ENCODE assay signal across 7 mouse cellular contexts in genomic region chr5:32139516-32140037, GRCm38 (mm10). TPM values are rescaled to one million over a fixed set of nuclear protein-coding genes. Genes with fewer than 3 reads are reported as not detected.
DNase-seq lines count a peak whose midpoint lies in the region; ATAC-seq and TF ChIP-seq lines count a peak whose summit lies in the region.

No protein-coding gene starts in this region.

- ATAC-seq in embryonic facial prominence, embryonic 12.5 days (ENCODE audit: insufficient number of reproducible peaks, insufficient read depth, low FRiP score, low TSS enrichment), result no peak
- ATAC-seq in liver, embryonic 16.5 days (ENCODE audit: low read depth), result no peak
- ATAC-seq in stomach, embryonic 15.5 days (ENCODE audit: insufficient read depth, low FRiP score, low read depth), result no peak

- no peak for TF ChIP-seq POLR2A in spleen, adult 2 months (IDR thresholded peaks at IDR 0.05; ENCODE audit: low read depth, low read length)

- H3K9me3 ChIP-seq in embryonic facial prominence, embryonic 12.5 days, result no peaks in the 10 kb centered on the region
- no peaks in the 10 kb centered on the region for H3K9me3 ChIP-seq in liver, embryonic 16.5 days (replicated peaks; ENCODE audit: control insufficient read depth, low read length)
- no peaks in the 10 kb centered on the region for H3K9me3 ChIP-seq in stomach, embryonic 15.5 days

- H3K27ac ChIP-seq in spleen, adult 2 months (ENCODE audit: insufficient read depth, low read length), result peak overlapping the region; percentile 62
- H3K27ac ChIP-seq in embryonic facial prominence, embryonic 12.5 days, result no peak overlapping the region
- H3K27ac ChIP-seq in liver, embryonic 16.5 days (ENCODE audit: low read length), result no peak overlapping the region; the same call in 1 of the 2 replicates
- peak overlapping the region; percentile 100 for H3K27ac ChIP-seq in stomach, embryonic 15.5 days

- H3K36me3 ChIP-seq in spleen, adult 2 months (ENCODE audit: control insufficient read depth, insufficient read depth, low read length), result no peaks in the 10 kb centered on the region
- no peaks in the 10 kb centered on the region for H3K36me3 ChIP-seq in embryonic facial prominence, embryonic 12.5 days
- H3K36me3 ChIP-seq in liver, embryonic 16.5 days (ENCODE audit: control insufficient read depth, insufficient read depth), result no peaks in the 10 kb centered on the region
- no peaks in the 10 kb centered on the region; the same call in 1 of the 2 replicates for H3K36me3 ChIP-seq in stomach, embryonic 15.5 days

- H3K9ac ChIP-seq in embryonic facial prominence, embryonic 12.5 days, result no peak overlapping the region
- H3K9ac ChIP-seq in liver, embryonic 16.5 days (ENCODE audit: low read depth, low read length), result no peak overlapping the region
- H3K9ac ChIP-seq in stomach, embryonic 15.5 days, result no peak overlapping the region

- H3K4me2 ChIP-seq in embryonic facial prominence, embryonic 12.5 days (replicated peaks), result peak overlapping the region; percentile 93; the same call in 1 of the 2 replicates
- 0 out of 2 replicates have a peak overlapping the region, but pooled peaks have one; percentile 10 for H3K4me2 ChIP-seq in liver, embryonic 16.5 days (ENCODE audit: low read depth, low read length)
- H3K4me2 ChIP-seq in stomach, embryonic 15.5 days, result peak overlapping the region; percentile 69

- peaks cover 5% of the 10 kb centered on the region for H3K27me3 ChIP-seq in spleen, adult 2 months (ENCODE audit: control insufficient read depth, insufficient read depth, low read length)
- no peaks in the 10 kb centered on the region for H3K27me3 ChIP-seq in embryonic facial prominence, embryonic 12.5 days
- peaks cover 30% of the 10 kb centered on the region for H3K27me3 ChIP-seq in liver, embryonic 16.5 days (ENCODE audit: control insufficient read depth, insufficient read depth, low read depth, low read length)
- H3K27me3 ChIP-seq in stomach, embryonic 15.5 days (replicated peaks), result no peaks in the 10 kb centered on the region

- DNase-seq in spleen, adult 2 months (ENCODE audit: low read depth in 1 of 2, low spot score in 2 of 2), result peak in 1 of 2 experiments; percentile 7
- no peak for DNase-seq in spleen, postnatal 14 days (ENCODE audit: low spot score in 2 of 2)
- peak; percentile 73 for DNase-seq in adrenal gland, adult 8-10 months
- peak; percentile 60 for DNase-seq in kidney, adult 18-20 months

- 63% methylated on average over 9 of the region's 9 CpGs for WGBS in spleen, adult 2 months
- 48% methylated on average over 9 of the region's 9 CpGs for WGBS in embryonic facial prominence, embryonic 12.5 days
- 39% methylated on average over 9 of the region's 9 CpGs for WGBS in liver, embryonic 16.5 days (ENCODE audit: insufficient replicate concordance)
- WGBS in stomach, embryonic 15.5 days, result 16% methylated on average over 9 of the region's 9 CpGs

- no peak overlapping the region for H3K4me3 ChIP-seq in spleen, adult 2 months (ENCODE audit: extremely low read depth, insufficient read depth, insufficient read length)
- H3K4me3 ChIP-seq in embryonic facial prominence, embryonic 12.5 days, result no peak overlapping the region
- H3K4me3 ChIP-seq in liver, embryonic 16.5 days (ENCODE audit: low read depth, low read length), result no peak overlapping the region
- H3K4me3 ChIP-seq in stomach, embryonic 15.5 days (replicated peaks), result peak overlapping the region; percentile 82

- peaks cover 3% of the 10 kb centered on the region; the same call in 1 of the 2 replicates for H3K4me1 ChIP-seq in spleen, adult 2 months (ENCODE audit: control insufficient read depth, insufficient read depth, insufficient read length)
- H3K4me1 ChIP-seq in embryonic facial prominence, embryonic 12.5 days, result 0 out of 2 replicates have a peak, but pooled peaks cover 7% of the 10 kb centered on the region
- H3K4me1 ChIP-seq in liver, embryonic 16.5 days (ENCODE audit: control insufficient read depth, low read depth, low read length), result no peaks in the 10 kb centered on the region
- peaks cover 32% of the 10 kb centered on the region for H3K4me1 ChIP-seq in stomach, embryonic 15.5 days

- TF ChIP-seq CTCF in spleen, adult 2 months (IDR thresholded peaks at IDR 0.05; ENCODE audit: extremely low read depth, insufficient read depth, insufficient read length, insufficient replicate concordance), result 0 out of 2 replicates have a peak, but pooled peaks have one; percentile 31

RNA-seq across cellular contexts. Expression of gene Fosl2, which starts 4.0 kb away (rescaled TPM):
- polyA plus RNA-seq in spleen, adult 2 months (2012; rRNA removed), result 5.0 and 5.1 TPM in 2 replicates
- total RNA-seq in adrenal gland, adult 8-10 months (2022), result 100 to 1,000 TPM; 305 to 438 (median 384) TPM
- polyA plus RNA-seq in embryonic facial prominence, embryonic 12.5 days (2016; fragmentation: Nextera tagmentation; extraction: Ambion mirVana), result 2.1 and 2.4 TPM in 2 replicates
- 0.61 and 0.62 TPM in 2 replicates for polyA plus RNA-seq in liver, embryonic 16.5 days (2015; fragmentation: Nextera tagmentation; extraction: Ambion mirVana)
- 11.4 and 11.5 TPM in 2 replicates for polyA plus RNA-seq in stomach, embryonic 15.5 days (2015; fragmentation: Nextera tagmentation; extraction: Ambion mirVana)

Comparison
In these comparisons a context has a peak if more than half of its experiments do, and no peak if none do; other contexts are left out.
1. DNase-seq: peak in adrenal gland, adult 8-10 months (single experiment) and kidney, adult 18-20 months (single experiment); none in spleen, postnatal 14 days (0 of 2).
2. H3K27ac ChIP-seq: peak in spleen, adult 2 months (single experiment) and stomach, embryonic 15.5 days (single experiment); none in embryonic facial prominence, embryonic 12.5 days (single experiment) and liver, embryonic 16.5 days (single experiment).
3. H3K4me2 ChIP-seq: peak in every context shown above with its lines; median percentile 93 in embryonic facial prominence, embryonic 12.5 days; 69 in stomach, embryonic 15.5 days; 10 in liver, embryonic 16.5 days.